Mouse (Mus musculus): ENCODE measurements at regions not wholly inside any gene's neighbourhood (a gene's known extent, or its start where the extent isn't known, plus 50 kb on each side); places are given as distances from the start of the nearest gene placed in this dataset.

DNA sequence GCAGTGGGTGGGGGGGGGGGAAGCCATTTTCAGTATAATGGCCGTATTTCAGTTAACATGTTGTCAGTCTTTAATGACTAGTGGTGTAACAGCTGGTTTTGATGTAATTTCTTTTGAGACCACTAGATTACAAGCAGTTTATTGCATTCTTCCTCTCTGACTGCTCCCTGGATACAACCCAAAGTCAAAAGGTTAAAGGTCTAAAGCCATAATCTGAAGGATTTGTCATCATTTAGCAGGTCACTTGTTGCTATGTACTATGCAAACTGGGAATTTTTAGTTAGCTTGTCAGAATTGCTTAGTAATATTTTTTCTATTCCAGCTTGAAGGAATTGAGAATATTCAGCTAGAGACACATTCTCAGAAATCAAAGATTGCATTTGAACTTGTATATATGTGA lies 403.4 kb downstream of the Tmem161b start:
- Histone ChIP-seq H3K4me1 (peaks cover 3% of the 10 kb centered on the region; the same call in 1 of the 2 replicates), H3K27me3 (no peaks in the 10 kb centered on the region), H3K9me3 (replicated peaks) (no peaks in the 10 kb centered on the region), H3K27ac (no peak overlapping the region), H3K4me3 (no peak overlapping the region), H3K36me3 (no peaks in the 10 kb centered on the region), H3K4me2 (replicated peaks) (no peak overlapping the region), H3K9ac (no peak overlapping the region)
- 8% methylated on average over 1 of the region's 1 CpGs for WGBS
- ATAC-seq (ENCODE audit: low FRiP score) = no peak

DNA sequence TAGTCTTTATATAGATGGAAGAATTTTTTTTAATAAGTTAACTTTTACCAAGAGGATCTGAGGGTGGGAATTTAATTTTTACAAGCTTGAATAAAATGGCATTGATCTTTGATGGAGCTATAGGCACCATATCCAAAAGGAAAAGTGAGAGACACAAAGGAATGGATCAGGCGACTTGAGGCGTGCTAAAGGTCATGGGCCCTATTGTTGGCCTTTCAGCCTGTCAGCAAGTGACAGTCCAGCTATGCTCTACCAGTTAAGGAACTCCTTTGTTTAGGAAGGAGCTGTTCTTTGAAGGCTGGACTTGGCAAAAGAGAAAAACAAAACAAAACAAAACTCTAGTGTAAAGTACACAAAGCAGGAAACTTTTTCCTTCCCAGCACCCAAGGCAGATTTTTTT lies 403.8 kb downstream of the Tmem161b start:
- H3K4me1 ChIP-seq = peaks cover 3% of the 10 kb centered on the region; the same call in 1 of the 2 replicates
- ATAC-seq (ENCODE audit: low FRiP score) = no peak
- no peaks in the 10 kb centered on the region for H3K27me3 ChIP-seq
- no peak overlapping the region for H3K27ac ChIP-seq
- H3K36me3 ChIP-seq = no peaks in the 10 kb centered on the region
- H3K9me3 ChIP-seq (replicated peaks) = no peaks in the 10 kb centered on the region
- WGBS = 12% methylated on average over 2 of the region's 2 CpGs
- H3K4me2 ChIP-seq (replicated peaks) = no peak overlapping the region
- H3K9ac ChIP-seq = no peak overlapping the region
- no peak overlapping the region for H3K4me3 ChIP-seq

DNA sequence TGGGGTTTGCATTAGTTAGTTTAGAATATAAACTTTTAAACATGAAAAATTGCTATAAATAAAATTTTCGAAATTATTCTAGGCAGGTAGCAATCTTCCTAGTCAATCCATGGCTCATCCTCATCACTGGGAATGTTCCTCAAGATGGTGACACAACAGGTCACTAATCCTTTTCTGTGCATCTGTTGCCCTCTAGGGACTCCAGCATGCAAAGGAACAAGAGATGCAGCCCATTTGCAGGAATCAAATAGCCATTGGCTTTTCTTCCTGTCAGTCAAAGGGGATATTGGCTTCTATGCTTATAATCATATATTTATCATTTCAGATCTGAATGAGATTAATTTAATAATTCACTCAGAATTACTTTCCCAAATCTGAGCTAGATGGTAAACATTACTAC lies 404.3 kb downstream of the Tmem161b start:
- Histone ChIP-seq H3K9ac (no peak overlapping the region), H3K4me3 (no peak overlapping the region), H3K27me3 (no peaks in the 10 kb centered on the region), H3K9me3 (replicated peaks) (no peaks in the 10 kb centered on the region), H3K36me3 (no peaks in the 10 kb centered on the region), H3K4me1 (peaks cover 3% of the 10 kb centered on the region; the same call in 1 of the 2 replicates), H3K4me2 (replicated peaks) (no peak overlapping the region), H3K27ac (no peak overlapping the region)
- 18% methylated on average over 1 of the region's 1 CpGs for WGBS
- ATAC-seq (ENCODE audit: low FRiP score) = no peak

DNA sequence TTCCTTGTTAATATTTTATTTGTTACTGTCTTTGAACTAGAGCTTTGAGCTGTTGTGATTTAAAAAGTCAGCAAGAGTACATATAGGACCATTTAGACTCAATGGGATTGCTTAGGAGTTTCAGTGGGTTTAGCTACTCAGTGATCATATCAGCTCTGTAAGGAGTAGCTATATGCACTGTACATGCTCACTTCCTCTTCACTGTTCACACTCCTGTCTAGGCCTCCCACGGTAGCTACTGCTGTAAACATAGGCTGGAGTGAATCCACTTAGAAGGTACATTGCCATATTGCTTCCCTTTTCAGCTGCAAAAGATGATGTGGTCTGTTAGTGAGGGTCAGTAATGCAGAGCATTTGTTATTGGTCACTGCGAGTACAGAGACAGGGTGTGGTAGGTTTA lies 408.6 kb downstream of the Tmem161b start:
- no peaks in the 10 kb centered on the region for H3K36me3 ChIP-seq
- H3K4me3 ChIP-seq = no peak overlapping the region
- no peak overlapping the region for H3K9ac ChIP-seq
- 87% methylated on average over 2 of the region's 2 CpGs for WGBS
- peaks cover 9% of the 10 kb centered on the region; the same call in 1 of the 2 replicates for H3K9me3 ChIP-seq (replicated peaks)
- no peaks in the 10 kb centered on the region for H3K4me1 ChIP-seq
- no peak for ATAC-seq (ENCODE audit: low FRiP score)
- H3K4me2 ChIP-seq (replicated peaks) = no peak overlapping the region
- H3K27ac ChIP-seq = no peak overlapping the region
- no peaks in the 10 kb centered on the region for H3K27me3 ChIP-seq

DNA sequence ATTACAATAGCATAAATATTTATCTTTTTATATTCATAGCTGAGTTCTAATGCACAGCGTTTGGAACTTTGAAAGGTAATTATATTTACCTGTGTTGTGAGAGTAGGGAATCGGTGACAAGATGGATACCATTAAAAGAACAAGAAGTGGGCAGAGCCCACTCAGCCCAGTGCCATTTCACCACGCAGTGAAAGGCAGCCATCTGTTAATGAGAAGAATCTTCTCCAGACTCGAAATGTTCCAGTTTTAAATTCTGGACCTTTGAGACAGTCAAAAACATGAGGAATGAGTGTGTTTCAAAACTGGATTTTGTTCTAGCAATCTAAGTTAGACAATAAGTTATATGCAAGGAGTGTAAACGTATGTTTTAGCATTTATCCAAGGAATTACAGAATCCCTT lies 410.4 kb downstream of the Tmem161b start:
- WGBS = 92% methylated on average over 5 of the region's 5 CpGs
- Histone ChIP-seq H3K36me3 (no peaks in the 10 kb centered on the region), H3K9ac (no peak overlapping the region), H3K4me2 (replicated peaks) (no peak overlapping the region), H3K4me3 (no peak overlapping the region), H3K9me3 (replicated peaks) (peaks cover 9% of the 10 kb centered on the region; the same call in 1 of the 2 replicates), H3K27ac (no peak overlapping the region), H3K4me1 (no peaks in the 10 kb centered on the region), H3K27me3 (no peaks in the 10 kb centered on the region)
- ATAC-seq (ENCODE audit: low FRiP score) = no peak

DNA sequence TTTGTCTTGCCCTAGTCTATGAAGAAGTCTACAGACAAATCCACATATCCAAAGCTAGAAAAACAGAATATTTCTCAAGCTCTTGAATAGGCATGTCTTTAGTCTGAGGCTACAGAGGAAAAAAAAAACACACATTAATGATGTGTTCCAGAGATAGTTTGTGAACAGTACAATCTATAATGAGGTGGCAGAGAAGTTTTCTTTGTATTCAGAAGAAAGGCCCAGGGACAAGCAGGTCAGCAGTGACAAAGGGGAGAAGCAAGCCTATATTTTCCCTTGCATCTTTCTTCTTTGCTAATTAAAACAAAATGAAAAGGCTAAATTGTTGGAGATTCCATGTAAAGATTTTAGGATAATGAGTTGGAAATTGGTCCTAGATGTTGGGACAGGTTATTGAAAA lies 414.7 kb downstream of the Tmem161b start:
- no peak overlapping the region for H3K4me3 ChIP-seq
- H3K27ac ChIP-seq = no peak overlapping the region
- H3K4me1 ChIP-seq = 0 out of 2 replicates have a peak, but pooled peaks cover 4% of the 10 kb centered on the region
- no peak overlapping the region for H3K9ac ChIP-seq
- no peaks in the 10 kb centered on the region for H3K27me3 ChIP-seq
- no peak overlapping the region for H3K4me2 ChIP-seq (replicated peaks)
- H3K36me3 ChIP-seq = no peaks in the 10 kb centered on the region
- no peak for ATAC-seq (ENCODE audit: low FRiP score)
- H3K9me3 ChIP-seq (replicated peaks) = peaks cover 9% of the 10 kb centered on the region; the same call in 1 of the 2 replicates

DNA sequence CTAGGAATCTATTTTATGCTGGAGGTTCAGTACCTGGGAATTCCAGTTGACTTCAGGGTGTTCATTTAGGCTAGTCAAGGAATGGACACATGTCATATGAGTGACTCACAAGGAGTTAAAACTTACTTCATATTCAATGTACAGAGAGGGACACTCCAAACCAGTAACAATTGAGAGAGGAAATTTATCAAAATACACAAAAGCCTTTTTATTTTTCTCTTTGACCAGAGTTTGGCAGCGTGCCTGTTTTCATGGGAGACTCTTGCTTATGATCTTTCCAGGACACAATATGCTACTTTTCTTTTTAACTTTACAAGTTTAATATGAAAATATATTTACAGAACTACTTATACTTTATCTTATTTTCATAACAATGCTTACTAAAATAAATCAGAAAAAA lies 415.5 kb downstream of the Tmem161b start:
- H3K9ac ChIP-seq = no peak overlapping the region
- 0 out of 2 replicates have a peak, but pooled peaks cover 4% of the 10 kb centered on the region for H3K4me1 ChIP-seq
- no peak for ATAC-seq (ENCODE audit: low FRiP score)
- peaks cover 9% of the 10 kb centered on the region; the same call in 1 of the 2 replicates for H3K9me3 ChIP-seq (replicated peaks)
- no peaks in the 10 kb centered on the region for H3K36me3 ChIP-seq
- H3K27me3 ChIP-seq = no peaks in the 10 kb centered on the region
- WGBS = 70% methylated on average over 1 of the region's 1 CpGs
- no peak overlapping the region for H3K4me3 ChIP-seq
- H3K27ac ChIP-seq = no peak overlapping the region
- H3K4me2 ChIP-seq (replicated peaks) = no peak overlapping the region

DNA sequence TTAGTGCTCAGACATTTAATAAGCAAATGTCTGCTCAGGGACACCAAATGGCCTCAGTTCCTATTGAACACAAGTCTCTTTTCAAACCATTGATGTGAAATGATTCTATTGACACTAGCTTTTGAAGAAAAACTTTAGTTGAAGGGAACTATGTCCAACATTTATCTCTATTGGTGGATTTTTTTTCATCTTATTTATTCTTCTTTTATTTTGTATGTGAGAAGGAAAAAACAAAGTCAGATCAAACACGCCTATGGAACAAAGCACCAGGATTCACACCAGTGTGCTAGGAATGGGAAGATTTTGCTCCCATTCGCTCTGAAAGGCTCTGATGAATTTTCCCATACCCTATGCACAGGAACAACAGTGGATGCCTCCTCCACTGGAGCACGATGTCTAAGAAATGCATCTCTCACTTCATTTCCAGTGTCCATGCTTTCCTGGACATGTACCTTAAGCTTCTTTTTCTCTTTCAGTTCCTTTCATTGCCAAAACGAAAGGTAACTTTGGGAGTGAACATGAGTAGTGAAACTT lies 416.4 kb downstream of the Tmem161b start:
- 0 out of 2 replicates have a peak, but pooled peaks cover 4% of the 10 kb centered on the region for H3K4me1 ChIP-seq
- no peak overlapping the region for H3K9ac ChIP-seq
- no peak overlapping the region for H3K4me2 ChIP-seq (replicated peaks)
- 42% methylated on average over 4 of the region's 4 CpGs for WGBS
- H3K4me3 ChIP-seq = no peak overlapping the region
- H3K27ac ChIP-seq = no peak overlapping the region
- H3K27me3 ChIP-seq = no peaks in the 10 kb centered on the region
- ATAC-seq (ENCODE audit: low FRiP score) = no peak
- H3K36me3 ChIP-seq = no peaks in the 10 kb centered on the region
- peaks cover 9% of the 10 kb centered on the region; the same call in 1 of the 2 replicates for H3K9me3 ChIP-seq (replicated peaks)

DNA sequence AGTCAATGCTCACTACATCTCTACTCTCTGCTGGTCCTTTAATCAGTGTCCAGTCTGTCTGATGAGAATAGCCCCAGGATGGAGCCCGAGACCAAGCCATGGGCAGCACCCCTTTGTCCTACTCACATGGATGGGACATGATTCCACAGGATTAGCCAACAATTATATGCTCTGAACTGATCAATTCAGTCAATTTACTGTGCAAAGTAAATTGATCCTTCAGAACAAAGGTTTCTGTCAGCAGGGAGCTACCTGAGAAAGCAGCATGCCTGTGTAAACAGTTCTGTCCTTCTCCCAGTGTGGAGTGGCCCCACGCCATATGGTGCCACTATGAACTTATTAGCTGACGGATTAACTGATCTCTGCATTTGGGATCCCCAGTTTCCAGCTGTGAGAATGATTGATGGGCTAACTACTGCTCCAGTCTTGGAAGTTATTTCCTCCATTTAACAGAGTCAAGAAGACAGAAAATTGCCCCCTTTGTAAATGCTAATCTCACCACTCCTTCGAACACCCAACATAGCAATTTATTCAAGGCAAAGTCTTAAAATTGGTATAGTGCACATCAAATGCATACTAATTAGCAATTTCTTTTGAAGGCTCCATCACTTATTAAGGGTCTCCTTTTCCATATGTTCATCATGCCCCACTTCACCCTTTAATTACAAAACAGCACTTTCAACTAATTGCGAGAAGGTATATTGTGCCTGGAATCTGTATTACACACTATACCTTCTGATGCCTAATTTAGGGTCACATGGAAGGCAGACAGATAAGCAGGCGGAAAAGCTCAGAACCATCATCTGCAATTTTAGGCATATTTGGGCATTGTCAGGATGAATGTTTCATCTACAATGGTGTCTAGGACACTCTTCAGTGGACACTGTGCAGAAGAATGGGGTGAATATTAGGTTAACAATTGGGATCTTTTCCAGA lies 417.3 kb downstream of the Tmem161b start:
- Histone ChIP-seq H3K9me3 (replicated peaks) (peaks cover 7% of the 10 kb centered on the region; the same call in 1 of the 2 replicates), H3K27ac (no peak overlapping the region), H3K27me3 (no peaks in the 10 kb centered on the region), H3K9ac (no peak overlapping the region), H3K4me1 (0 out of 2 replicates have a peak, but pooled peaks cover 4% of the 10 kb centered on the region), H3K36me3 (no peaks in the 10 kb centered on the region), H3K4me3 (no peak overlapping the region), H3K4me2 (replicated peaks) (no peak overlapping the region)
- peak; percentile 83; the same call in 1 of the 2 replicates for ATAC-seq (ENCODE audit: low FRiP score)
- WGBS = 34% methylated on average over 6 of the region's 6 CpGs

DNA sequence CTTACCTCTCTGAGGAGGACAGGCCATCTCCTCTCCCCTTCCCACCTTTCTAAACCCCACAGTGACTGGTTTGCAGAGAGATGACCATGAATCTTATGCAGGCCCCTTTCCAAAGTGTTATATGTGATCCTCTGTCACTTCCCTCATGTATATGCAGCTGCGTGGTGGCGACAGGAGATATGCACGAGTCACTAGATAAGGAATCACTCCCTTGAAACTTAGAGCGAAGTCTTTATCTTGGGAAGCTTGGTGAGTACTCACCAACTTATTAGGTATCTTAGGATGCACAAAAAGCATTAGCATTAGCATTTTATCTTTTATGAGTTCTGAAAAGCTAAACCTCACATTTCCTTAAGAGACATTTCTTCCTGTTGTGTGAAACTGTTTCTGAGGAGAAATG lies 421.9 kb downstream of the Tmem161b start:
- no peak overlapping the region for H3K27ac ChIP-seq
- WGBS = 90% methylated on average over 4 of the region's 4 CpGs
- H3K27me3 ChIP-seq = no peaks in the 10 kb centered on the region
- ATAC-seq (ENCODE audit: low FRiP score) = no peak
- H3K9ac ChIP-seq = no peak overlapping the region
- H3K4me1 ChIP-seq = 0 out of 2 replicates have a peak, but pooled peaks cover 2% of the 10 kb centered on the region
- no peak overlapping the region for H3K4me3 ChIP-seq
- H3K36me3 ChIP-seq = no peaks in the 10 kb centered on the region
- no peaks in the 10 kb centered on the region for H3K9me3 ChIP-seq (replicated peaks)
- no peak overlapping the region for H3K4me2 ChIP-seq (replicated peaks)

DNA sequence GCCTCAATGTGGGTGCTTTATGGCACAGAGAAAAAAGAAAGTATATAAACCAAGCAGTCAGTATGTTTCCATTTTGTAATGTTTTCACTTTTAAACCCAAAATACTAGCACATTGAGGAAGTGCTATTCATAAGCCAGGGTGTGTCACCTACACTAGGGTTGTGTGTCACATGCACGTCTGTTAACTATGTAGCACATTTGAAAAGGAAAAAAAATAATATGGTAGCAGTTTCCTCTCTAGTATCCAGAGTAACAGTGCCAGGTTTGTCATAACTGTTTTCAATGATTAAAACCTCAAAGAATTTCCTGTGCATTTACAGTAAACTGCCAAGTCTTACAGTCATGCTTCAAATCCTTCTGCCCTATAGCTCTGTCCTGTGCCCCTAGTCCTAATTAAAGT lies 424.8 kb downstream of the Tmem161b start:
- no peak for ATAC-seq (ENCODE audit: low FRiP score)
- no peak overlapping the region for H3K4me2 ChIP-seq (replicated peaks)
- 85% methylated on average over 1 of the region's 1 CpGs for WGBS
- no peak overlapping the region for H3K4me3 ChIP-seq
- no peaks in the 10 kb centered on the region for H3K27me3 ChIP-seq
- no peaks in the 10 kb centered on the region for H3K9me3 ChIP-seq (replicated peaks)
- H3K36me3 ChIP-seq = no peaks in the 10 kb centered on the region
- H3K9ac ChIP-seq = no peak overlapping the region
- H3K4me1 ChIP-seq = no peaks in the 10 kb centered on the region
- no peak overlapping the region for H3K27ac ChIP-seq

DNA sequence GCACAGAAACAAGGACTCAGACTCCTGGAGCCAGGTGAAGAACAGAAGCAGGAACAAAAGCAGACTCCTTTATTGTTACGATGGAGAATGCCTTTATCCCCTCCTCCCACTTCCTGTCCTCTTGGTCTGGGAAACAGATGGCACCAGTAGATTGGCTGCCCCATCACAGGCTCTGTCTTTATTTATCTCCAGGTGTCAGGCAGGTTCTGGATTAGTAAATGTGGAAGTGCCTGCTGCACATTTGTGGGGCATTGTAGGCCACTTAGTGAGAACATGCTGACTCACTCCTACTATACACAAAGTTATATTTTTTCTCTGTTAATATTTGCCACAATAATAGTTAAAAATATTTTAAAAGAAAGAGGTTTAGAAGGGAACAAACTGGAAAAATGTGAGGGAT lies 426.0 kb downstream of the Tmem161b start:
- Histone ChIP-seq H3K9me3 (replicated peaks) (no peaks in the 10 kb centered on the region), H3K36me3 (no peaks in the 10 kb centered on the region), H3K4me1 (no peaks in the 10 kb centered on the region), H3K27me3 (no peaks in the 10 kb centered on the region), H3K4me2 (replicated peaks) (no peak overlapping the region), H3K4me3 (no peak overlapping the region), H3K9ac (no peak overlapping the region), H3K27ac (no peak overlapping the region)
- 77% methylated on average over 1 of the region's 1 CpGs for WGBS
- no peak for ATAC-seq (ENCODE audit: low FRiP score)

Measured in hindbrain, embryonic 12.5 days (tissue).